Mouse (Mus musculus): ENCODE measurements around the gene Fetub. TPM values are rescaled to one million over a fixed set of nuclear protein-coding genes. Genes with fewer than 3 reads are reported as not detected.

Fetub gene
- not detected for total RNA-seq (2021)
- long read RNA-seq, experiment 1, result 0 reads
- long read RNA-seq, experiment 2, result 0 reads

DNA sequence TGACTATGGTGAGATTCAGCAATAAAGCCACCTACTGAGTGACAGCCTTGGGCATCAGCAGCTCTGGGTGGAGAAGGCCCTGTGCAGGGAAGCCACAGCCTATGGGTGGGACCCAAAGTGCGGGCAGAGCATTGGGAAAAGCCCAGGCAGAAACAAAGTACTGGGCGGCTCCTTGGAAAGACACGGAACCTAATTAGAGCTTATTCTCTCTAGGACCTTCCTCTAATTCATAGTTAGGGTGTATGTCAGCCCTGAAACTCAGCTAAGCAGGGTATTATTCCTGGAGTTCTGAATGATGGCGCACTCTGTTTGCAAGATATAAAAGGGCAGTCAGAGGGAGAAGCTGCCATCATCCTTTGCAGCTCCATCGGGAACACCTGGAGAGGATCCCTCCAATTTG lies at the start of gene Fetub:
Gene Fetub, plus strand, starts transcription at position 301 of the 400 bp plus-strand sequence.
- TF ChIP-seq CTCF (IDR thresholded peaks at IDR 0.05), result no peak
- Histone ChIP-seq H3K27ac (no peak within 1 kb of the TSS), H3K4me3 (no peak within 1 kb of the TSS)
- DNase-seq (ENCODE audit: extremely low spot score in 1 of 2, low spot score in 2 of 2), result no peak
- intact Hi-C loops (cut with DNase I), result no loop called here

DNA sequence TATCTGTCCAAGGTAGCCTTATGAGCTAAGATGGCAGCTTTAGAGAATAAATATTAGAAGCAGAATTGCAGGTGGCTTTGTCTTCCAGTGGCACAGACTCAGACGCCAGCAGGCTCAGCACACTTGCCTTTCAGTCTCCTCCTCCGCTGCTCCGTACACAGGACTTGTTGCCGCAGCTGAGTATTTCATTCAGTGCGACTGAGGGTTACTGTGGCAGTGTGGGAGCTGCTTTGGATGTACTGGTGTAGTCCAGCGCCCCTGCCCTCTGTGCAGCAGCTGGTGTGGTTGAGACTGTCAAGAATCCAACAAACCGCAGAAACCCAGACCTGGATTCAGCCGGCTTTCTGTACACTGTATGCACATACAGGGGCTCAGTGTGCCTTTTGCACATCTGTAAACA lies 45.7 kb upstream of the Fetub start:
- TF ChIP-seq CTCF (IDR thresholded peaks at IDR 0.05), result no peak
- Histone ChIP-seq H3K4me3 (no peak overlapping the region), H3K27ac (no peak overlapping the region)
- intact Hi-C loops (cut with DNase I), result no loop called here
- DNase-seq (ENCODE audit: extremely low spot score in 1 of 2, low spot score in 2 of 2), result no peak

DNA sequence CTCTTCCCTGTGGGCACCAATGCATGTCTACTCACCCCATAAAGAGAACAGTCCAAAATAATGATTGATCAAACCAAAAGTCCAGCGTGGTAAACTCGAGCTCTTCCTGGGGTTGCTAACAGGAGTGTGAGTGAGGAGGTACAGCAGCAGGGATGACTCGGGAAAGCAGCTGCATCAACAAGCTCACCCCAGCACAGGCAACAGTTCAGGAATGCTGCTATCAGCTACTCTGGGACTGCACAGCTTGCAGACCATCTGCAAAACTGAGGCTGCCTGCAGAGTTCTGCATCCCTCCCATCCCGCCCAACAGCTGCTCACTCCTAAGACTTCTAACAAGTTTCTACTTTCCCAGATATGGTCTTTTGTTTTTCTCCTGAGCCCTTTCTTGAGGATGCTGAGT lies 44.8 kb upstream of the Fetub start:
- intact Hi-C loops (cut with DNase I), result no loop called here
- no peak for DNase-seq (ENCODE audit: extremely low spot score in 1 of 2, low spot score in 2 of 2)
- no peak overlapping the region for H3K27ac ChIP-seq
- H3K4me3 ChIP-seq, result no peak overlapping the region
- TF ChIP-seq CTCF (IDR thresholded peaks at IDR 0.05), result no peak

DNA sequence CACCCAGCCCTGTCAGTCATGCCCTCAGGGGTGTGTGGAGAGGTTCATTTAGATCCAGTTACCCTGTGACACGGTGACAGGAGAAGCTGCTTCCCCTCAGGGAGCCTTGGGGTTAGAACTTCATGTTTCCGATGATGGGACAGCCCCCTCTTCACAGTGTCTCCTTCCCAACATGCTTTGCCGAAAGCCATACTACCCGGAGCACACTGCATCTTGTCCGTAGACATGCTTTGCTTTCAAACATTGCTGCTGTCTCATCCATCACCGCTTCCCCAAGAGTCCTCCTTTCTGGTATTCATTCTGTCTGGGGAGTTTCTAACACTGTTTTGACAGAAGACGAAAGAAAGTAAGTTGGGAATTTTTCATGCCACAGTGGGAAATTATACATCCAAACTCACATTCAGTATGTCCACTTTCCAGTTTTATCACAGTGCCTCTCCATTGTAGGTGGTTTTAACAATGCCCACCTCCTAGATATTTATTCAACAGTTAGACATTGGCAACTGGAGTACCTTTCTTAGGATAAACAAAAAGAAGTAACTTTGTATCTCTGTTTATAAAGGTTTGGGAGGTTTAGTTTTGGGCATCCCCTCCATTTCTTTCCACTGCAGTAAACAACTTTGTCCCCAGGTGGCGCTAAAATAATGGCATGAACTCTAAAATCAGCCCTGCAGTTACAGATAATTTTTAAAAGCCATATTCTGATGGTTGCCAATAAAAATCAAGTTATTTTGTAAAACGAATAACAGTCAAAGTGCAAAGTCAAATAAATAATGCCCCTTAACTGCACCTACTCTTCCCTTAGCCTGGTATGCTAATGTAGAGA lies 41.7 kb upstream of the Fetub start:
- no peak overlapping the region for H3K4me3 ChIP-seq
- peak; percentile 79 for TF ChIP-seq CTCF (IDR thresholded peaks at IDR 0.05)
- H3K27ac ChIP-seq, result no peak overlapping the region
- peak in 1 of 2 experiments; percentile 39 for DNase-seq (ENCODE audit: extremely low spot score in 1 of 2, low spot score in 2 of 2)
- intact Hi-C loops (cut with DNase I), result loop anchor here (1.0 to 5.0 kb wide), 3 partner anchors 76 to 259 kb away; partner anchors contain the start of gene Hrg

- H3K27ac ChIP-seq, result no peak overlapping the region
- no peak for DNase-seq (ENCODE audit: extremely low spot score in 1 of 2, low spot score in 2 of 2)
- intact Hi-C loops (cut with DNase I), result loop anchor here (5.0 kb wide), 1 partner anchor 74 kb away; the partner anchor contains the start of gene Hrg
- H3K4me3 ChIP-seq, result no peak overlapping the region
- no peak for TF ChIP-seq CTCF (IDR thresholded peaks at IDR 0.05)
These were observed 40.3 kb upstream of the Fetub start for GRCm38 (mm10) chr16:22877660-22878390.

- Histone ChIP-seq H3K4me3 (no peak overlapping the region), H3K27ac (no peak overlapping the region)
- no peak for DNase-seq (ENCODE audit: extremely low spot score in 1 of 2, low spot score in 2 of 2)
- no peak for TF ChIP-seq CTCF (IDR thresholded peaks at IDR 0.05)
- intact Hi-C loops (cut with DNase I), result loop anchor here (5.0 kb wide), 1 partner anchor 74 kb away; the partner anchor contains the start of gene Hrg
These were observed 39.4 kb upstream of the Fetub start for GRCm38 (mm10) chr16:22878716-22879115.

DNA sequence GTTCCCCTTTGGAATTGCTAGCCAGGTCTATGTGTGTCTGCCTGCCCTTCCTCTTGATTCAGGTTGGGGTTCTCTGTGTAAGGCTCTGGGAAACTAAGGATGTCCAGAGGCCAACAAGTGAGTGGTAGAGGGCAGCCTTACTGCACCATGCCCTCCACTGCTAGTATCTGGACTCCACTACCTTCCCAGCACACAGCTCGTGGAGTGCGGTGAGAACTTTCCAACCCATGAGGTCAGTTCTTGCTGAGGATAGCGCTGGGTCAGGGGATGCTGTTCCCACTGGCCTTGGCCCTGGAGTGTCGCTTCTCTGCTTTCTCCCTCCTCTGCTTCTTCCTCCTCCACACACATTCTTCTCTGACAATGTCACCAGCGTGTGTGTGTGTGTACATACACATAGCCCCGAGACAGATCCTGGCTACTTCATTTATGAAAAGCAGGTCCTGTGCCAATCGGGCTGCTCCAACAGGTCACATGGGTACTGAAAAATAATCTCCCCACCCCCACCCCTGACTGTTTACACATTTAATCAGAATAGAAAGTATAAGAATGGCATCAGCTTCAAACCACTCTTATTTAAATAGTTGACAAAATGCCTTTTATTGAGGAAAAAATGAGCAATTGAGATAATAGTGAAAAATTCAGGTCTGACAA lies 38.1 kb upstream of the Fetub start:
- Histone ChIP-seq H3K27ac (no peak overlapping the region), H3K4me3 (no peak overlapping the region)
- DNase-seq (ENCODE audit: extremely low spot score in 1 of 2, low spot score in 2 of 2), result no peak
- no peak for TF ChIP-seq CTCF (IDR thresholded peaks at IDR 0.05)
- intact Hi-C loops (cut with DNase I), result loop anchor here (5.0 kb wide), 1 partner anchor 72 kb away; the partner anchor contains the start of gene Hrg

- intact Hi-C loops (cut with DNase I), result no loop called here
- no peak overlapping the region for H3K27ac ChIP-seq
- no peak for TF ChIP-seq CTCF (IDR thresholded peaks at IDR 0.05)
- no peak overlapping the region for H3K4me3 ChIP-seq
- no peak for DNase-seq (ENCODE audit: extremely low spot score in 1 of 2, low spot score in 2 of 2)
These were observed 37.2 kb upstream of the Fetub start for GRCm38 (mm10) chr16:22880900-22881299.

DNA sequence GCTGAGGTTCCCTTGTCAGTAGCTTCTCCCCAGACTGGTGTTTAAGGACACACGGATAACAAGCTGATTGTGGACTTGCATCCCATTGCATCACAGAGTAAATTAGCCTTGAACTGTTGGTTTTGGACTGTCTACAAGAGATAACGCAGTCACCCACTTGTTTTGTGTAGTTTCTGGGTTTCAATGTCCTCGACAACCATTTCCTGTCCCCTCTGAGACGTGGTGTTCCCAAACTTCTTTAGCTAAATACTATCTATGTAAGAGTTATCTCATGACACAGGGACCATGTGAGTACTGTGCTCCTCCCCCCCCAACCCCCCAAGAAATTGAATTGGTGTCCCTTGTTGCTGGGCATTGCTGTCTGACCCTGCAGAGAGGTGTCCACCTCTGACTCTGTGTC lies 36.6 kb upstream of the Fetub start:
- intact Hi-C loops (cut with DNase I), result no loop called here
- Histone ChIP-seq H3K27ac (no peak overlapping the region), H3K4me3 (no peak overlapping the region)
- no peak for DNase-seq (ENCODE audit: extremely low spot score in 1 of 2, low spot score in 2 of 2)
- TF ChIP-seq CTCF (IDR thresholded peaks at IDR 0.05), result no peak

DNA sequence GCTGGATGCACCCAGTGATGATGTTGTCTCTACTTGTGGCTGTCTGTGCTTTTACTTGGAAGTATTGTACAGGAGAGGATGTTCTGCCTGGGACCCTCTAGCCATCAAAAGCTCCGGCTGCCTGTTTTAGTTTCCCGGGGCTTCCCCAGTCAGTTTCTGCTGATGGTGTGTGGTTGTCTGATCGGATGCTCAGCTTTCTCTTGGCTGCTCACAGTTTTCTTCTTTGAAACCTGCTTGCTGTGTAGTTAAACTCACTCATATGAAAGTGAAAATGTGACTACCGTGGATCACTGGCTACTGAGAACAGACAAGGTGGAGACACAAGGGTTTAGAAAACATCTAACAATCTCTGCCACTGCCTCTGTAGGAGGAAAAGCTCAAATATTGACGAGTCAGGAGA lies 34.7 kb upstream of the Fetub start:
- DNase-seq (ENCODE audit: extremely low spot score in 1 of 2, low spot score in 2 of 2), result no peak
- Histone ChIP-seq H3K4me3 (no peak overlapping the region), H3K27ac (no peak overlapping the region)
- no peak for TF ChIP-seq CTCF (IDR thresholded peaks at IDR 0.05)
- intact Hi-C loops (cut with DNase I), result no loop called here

GRCm38 (mm10) chr16:22885356-22885755 lies 32.8 kb upstream of the Fetub start:
- Histone ChIP-seq H3K27ac (no peak overlapping the region), H3K4me3 (no peak overlapping the region)
- intact Hi-C loops (cut with DNase I), result no loop called here
- TF ChIP-seq CTCF (IDR thresholded peaks at IDR 0.05), result no peak
- DNase-seq (ENCODE audit: extremely low spot score in 1 of 2, low spot score in 2 of 2), result no peak

DNA sequence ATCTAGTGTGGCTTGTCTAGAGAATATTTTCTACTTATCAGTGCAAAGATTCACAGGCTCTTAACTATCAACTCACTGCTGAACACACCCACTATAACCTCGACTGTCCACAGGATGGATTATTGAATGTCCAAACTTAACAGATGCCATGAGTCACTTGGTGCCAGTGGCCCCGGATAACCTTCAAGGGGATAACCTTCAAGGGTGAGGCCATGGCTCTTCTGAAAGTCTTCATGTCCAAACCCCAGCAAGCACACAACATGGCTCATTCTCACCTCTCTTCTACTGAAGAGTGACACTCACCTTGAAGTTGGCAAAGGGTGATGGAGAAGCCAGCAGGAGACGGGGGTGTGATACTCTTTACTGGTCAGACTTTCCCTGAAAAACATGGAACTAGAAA lies 31.4 kb upstream of the Fetub start:
- Histone ChIP-seq H3K4me3 (no peak overlapping the region), H3K27ac (no peak overlapping the region)
- no peak for TF ChIP-seq CTCF (IDR thresholded peaks at IDR 0.05)
- no peak for DNase-seq (ENCODE audit: extremely low spot score in 1 of 2, low spot score in 2 of 2)
- intact Hi-C loops (cut with DNase I), result no loop called here
